Mouse (Mus musculus) lung, embryonic 16.5 days (tissue): ENCODE measurements at regions not wholly inside any gene's neighbourhood (a gene's known extent, or its start where the extent isn't known, plus 50 kb on each side); places are given as distances from the start of the nearest gene placed in this dataset.
A peak's percentile ranks its signal among the peaks of the same experiment; 100 is the strongest.

ENCODE experiments used
- ATAC-seq: fragments of 200-750 bp; cut with Nextera tagmentation; 2 replicates; pipeline ENCODE4 v1.8.0; 2017; ENCODE audit warnings: low read depth, mild to moderate bottlenecking, moderate library complexity
- H3K27ac ChIP-seq: fragments of 300-500 bp; sonication (generic); 2 replicates; pipeline ENCODE4 v1.5.1; 2014; ENCODE audit warnings: mild to moderate bottlenecking, control low read depth, low read length
- H3K27me3 ChIP-seq: fragments of 300-500 bp; sonication (generic); 2 replicates; pipeline ENCODE4 v1.6.1; 2014; ENCODE audit warnings: low read depth, low read length, mixed read lengths; ENCODE audit not compliant: control insufficient read depth, insufficient read depth
- H3K36me3 ChIP-seq: fragments of 300-500 bp; sonication (generic); 2 replicates; pipeline ENCODE4 v1.6.1; 2014; ENCODE audit warnings: low read length; ENCODE audit not compliant: control insufficient read depth, insufficient read depth
- H3K4me1 ChIP-seq: fragments of 300-500 bp; sonication (generic); replicated peaks from 2 replicates; pipeline ENCODE4 v1.6.1; 2014; ENCODE audit warnings: low read length, mixed read lengths; ENCODE audit not compliant: control insufficient read depth, insufficient read depth
- H3K4me2 ChIP-seq: fragments of 300-500 bp; sonication (generic); 2 replicates; pipeline ENCODE4 v1.6.1; 2014; ENCODE audit warnings: low read depth, low read length, control low read depth
- H3K4me3 ChIP-seq: fragments of 300-500 bp; sonication (generic); 2 replicates; pipeline ENCODE4 v1.5.1; 2014; ENCODE audit warnings: mild to moderate bottlenecking, low read length, control low read depth
- H3K9ac ChIP-seq: fragments of 300-500 bp; sonication (generic); 2 replicates; pipeline ENCODE4 v1.6.1; 2014; ENCODE audit warnings: low read length, control low read depth
- H3K9me3 ChIP-seq: fragments of 300-500 bp; sonication (generic); 2 replicates; pipeline ENCODE4 v1.6.1; 2016; ENCODE audit warnings: low read length; ENCODE audit not compliant: control insufficient read depth
- WGBS: fragments of 180-500 bp; shearing (Covaris S2); extraction: QIAGEN DNeasy Blood & Tissue Kit; methylation state at CpG from one replicate; pipeline ENCODE4 v1.1.7; 2014; 5-methylcytosine and 5-hydroxymethylcytosine counted together

GRCm38 (mm10) chr2:61071025-61071424, 108.0 kb upstream of the Rbms1 start:
- Histone ChIP-seq H3K9ac (no peak overlapping the region), H3K4me2 (no peak overlapping the region), H3K27ac (no peak overlapping the region), H3K4me3 (no peak overlapping the region), H3K27me3 (no peaks in the 10 kb centered on the region), H3K9me3 (no peaks in the 10 kb centered on the region), H3K4me1 (peaks cover 9% of the 10 kb centered on the region), H3K36me3 (no peaks in the 10 kb centered on the region)
- peak; percentile 66 for ATAC-seq
- 11% methylated on average over 3 of the region's 3 CpGs for WGBS

GRCm38 (mm10) chr2:61067877-61068276, 104.9 kb upstream of the Rbms1 start:
- WGBS, result 81% methylated on average over 2 of the region's 2 CpGs
- Histone ChIP-seq H3K4me1 (peaks cover 9% of the 10 kb centered on the region), H3K27ac (no peak overlapping the region), H3K4me3 (no peak overlapping the region), H3K9ac (no peak overlapping the region), H3K9me3 (no peaks in the 10 kb centered on the region), H3K27me3 (no peaks in the 10 kb centered on the region), H3K4me2 (no peak overlapping the region), H3K36me3 (no peaks in the 10 kb centered on the region)
- ATAC-seq, result no peak

GRCm38 (mm10) chr2:61062125-61062524, 99.1 kb upstream of the Rbms1 start:
- ATAC-seq, result peak; percentile 83
- Histone ChIP-seq H3K4me1 (peaks cover 13% of the 10 kb centered on the region), H3K27me3 (no peaks in the 10 kb centered on the region), H3K4me3 (no peak overlapping the region), H3K9me3 (no peaks in the 10 kb centered on the region), H3K36me3 (no peaks in the 10 kb centered on the region), H3K9ac (no peak overlapping the region), H3K4me2 (no peak overlapping the region), H3K27ac (no peak overlapping the region)
- WGBS, result 39% methylated on average over 2 of the region's 2 CpGs

GRCm38 (mm10) chr2:61060906-61061305, 97.9 kb upstream of the Rbms1 start:
- H3K27me3 ChIP-seq, result no peaks in the 10 kb centered on the region
- no peaks in the 10 kb centered on the region for H3K9me3 ChIP-seq
- no peak overlapping the region for H3K4me2 ChIP-seq
- peaks cover 13% of the 10 kb centered on the region for H3K4me1 ChIP-seq
- WGBS, result 75% methylated on average over 1 of the region's 1 CpGs
- no peak overlapping the region for H3K4me3 ChIP-seq
- no peaks in the 10 kb centered on the region for H3K36me3 ChIP-seq
- H3K9ac ChIP-seq, result no peak overlapping the region
- ATAC-seq, result no peak
- H3K27ac ChIP-seq, result no peak overlapping the region

GRCm38 (mm10) chr2:61058545-61059235, 95.7 kb upstream of the Rbms1 start:
- no peak overlapping the region for H3K4me2 ChIP-seq
- H3K4me3 ChIP-seq, result no peak overlapping the region
- ATAC-seq, result peak; percentile 86
- peaks cover 13% of the 10 kb centered on the region for H3K4me1 ChIP-seq
- H3K9ac ChIP-seq, result no peak overlapping the region
- H3K27me3 ChIP-seq, result no peaks in the 10 kb centered on the region
- H3K9me3 ChIP-seq, result no peaks in the 10 kb centered on the region
- no peaks in the 10 kb centered on the region for H3K36me3 ChIP-seq
- WGBS, result 19% methylated on average over 6 of the region's 6 CpGs
- peak overlapping the region; percentile 48; the same call in 1 of the 2 replicates for H3K27ac ChIP-seq

- no peaks in the 10 kb centered on the region for H3K36me3 ChIP-seq
- no peaks in the 10 kb centered on the region for H3K4me1 ChIP-seq
- H3K4me3 ChIP-seq, result no peak overlapping the region
- H3K27me3 ChIP-seq, result no peaks in the 10 kb centered on the region
- H3K9me3 ChIP-seq, result no peaks in the 10 kb centered on the region
- no peak overlapping the region for H3K9ac ChIP-seq
- ATAC-seq, result no peak
- H3K4me2 ChIP-seq, result no peak overlapping the region
- WGBS, result 64% methylated on average over 9 of the region's 9 CpGs
- H3K27ac ChIP-seq, result no peak overlapping the region
Observed at GRCm38 (mm10) chr2:61052296-61052695, 89.3 kb upstream of the Rbms1 start.

GRCm38 (mm10) chr2:61051808-61052207, 88.8 kb upstream of the Rbms1 start:
- H3K4me1 ChIP-seq, result no peaks in the 10 kb centered on the region
- H3K27ac ChIP-seq, result no peak overlapping the region
- H3K36me3 ChIP-seq, result no peaks in the 10 kb centered on the region
- no peak overlapping the region for H3K4me3 ChIP-seq
- no peak for ATAC-seq
- no peaks in the 10 kb centered on the region for H3K27me3 ChIP-seq
- 73% methylated on average over 8 of the region's 8 CpGs for WGBS
- H3K9ac ChIP-seq, result no peak overlapping the region
- H3K4me2 ChIP-seq, result no peak overlapping the region
- H3K9me3 ChIP-seq, result no peaks in the 10 kb centered on the region

GRCm38 (mm10) chr2:61046111-61046767, 83.2 kb upstream of the Rbms1 start:
- no peak overlapping the region for H3K4me2 ChIP-seq
- no peak overlapping the region for H3K4me3 ChIP-seq
- H3K9me3 ChIP-seq, result no peaks in the 10 kb centered on the region
- 34% methylated on average over 5 of the region's 5 CpGs for WGBS
- no peaks in the 10 kb centered on the region for H3K27me3 ChIP-seq
- ATAC-seq, result peak; percentile 52; the same call in 1 of the 2 replicates
- no peaks in the 10 kb centered on the region for H3K36me3 ChIP-seq
- peak overlapping the region; percentile 18; the same call in 1 of the 2 replicates for H3K27ac ChIP-seq
- H3K9ac ChIP-seq, result no peak overlapping the region
- peaks cover 4% of the 10 kb centered on the region; the same call in 1 of the 2 replicates for H3K4me1 ChIP-seq

- peak; percentile 28; the same call in 1 of the 2 replicates for ATAC-seq
- no peaks in the 10 kb centered on the region for H3K9me3 ChIP-seq
- H3K4me1 ChIP-seq, result peaks cover 4% of the 10 kb centered on the region; the same call in 1 of the 2 replicates
- H3K36me3 ChIP-seq, result no peaks in the 10 kb centered on the region
- no peak overlapping the region for H3K9ac ChIP-seq
- no peak overlapping the region for H3K4me3 ChIP-seq
- no peak overlapping the region for H3K27ac ChIP-seq
- H3K4me2 ChIP-seq, result no peak overlapping the region
- WGBS, result 48% methylated on average over 6 of the region's 6 CpGs
- H3K27me3 ChIP-seq, result no peaks in the 10 kb centered on the region
Observed at GRCm38 (mm10) chr2:61045467-61045866, 82.5 kb upstream of the Rbms1 start.
